Mouse (Mus musculus): Measurements from ENCODE around the gene Atg7.

- TF ChIP-seq POLR2A (IDR thresholded peaks at IDR 0.05; ENCODE audit: extremely low read depth, insufficient read depth, low read length), result no peak
- peak; percentile 21; the same call in 1 of the 2 replicates for TF ChIP-seq CTCF (IDR thresholded peaks at IDR 0.05; ENCODE audit: extremely low read depth, insufficient read depth, low read length)
Observed at GRCm38 (mm10) chr6:114814882-114815650, 172.2 kb downstream of the Atg7 start.

All from cortical plate, adult 2 months (tissue).